Mouse (Mus musculus): ENCODE measurements at regions not wholly inside any gene's neighbourhood (a gene's known extent, or its start where the extent isn't known, plus 50 kb on each side); places are given as distances from the start of the nearest gene placed in this dataset.

DNA sequence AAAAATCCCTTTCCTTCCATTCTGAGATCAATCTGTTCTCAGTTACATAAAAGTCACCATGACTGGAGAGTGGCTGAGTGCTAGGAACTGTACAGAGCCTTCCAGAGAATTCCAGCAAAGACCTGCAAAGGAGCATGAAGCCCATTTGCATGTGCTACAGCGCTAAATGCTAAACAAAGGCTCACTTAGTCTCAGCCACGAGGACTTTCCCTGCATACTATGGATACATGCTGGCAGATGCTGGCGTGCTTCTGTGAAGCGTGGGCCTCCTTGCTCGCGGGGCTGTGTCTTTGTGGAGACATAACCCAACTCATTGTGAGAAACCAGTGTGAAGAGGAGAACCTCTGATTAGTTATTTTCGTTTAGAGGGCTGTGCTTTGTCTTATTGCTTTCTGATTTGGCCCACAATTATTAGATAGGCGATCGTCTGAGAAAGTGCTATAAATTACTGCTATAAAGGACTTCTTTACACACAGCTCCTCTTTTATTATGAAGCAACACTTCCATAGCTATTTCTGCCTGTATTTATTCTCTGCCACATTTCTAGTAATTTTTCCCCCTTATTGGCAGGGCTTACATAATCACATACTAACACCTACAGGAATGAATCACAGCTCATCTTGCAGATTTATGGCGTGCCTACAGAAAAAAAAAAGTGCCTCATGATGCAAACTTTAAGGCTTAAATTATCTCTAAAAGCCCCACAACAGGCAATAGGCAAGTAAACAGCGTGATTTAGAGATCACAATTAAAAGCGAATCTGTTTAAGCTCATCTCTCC is 58.9 kb upstream of the Mtpn start:
- Histone ChIP-seq H3K4me1 (replicated peaks) (no peaks in the 10 kb centered on the region), H3K27ac (no peak overlapping the region), H3K27me3 (ENCODE audit: insufficient read depth, poor library complexity, severe bottlenecking) (no peaks in the 10 kb centered on the region), H3K9me3 (no peaks in the 10 kb centered on the region), H3K4me3 (no peak overlapping the region), H3K36me3 (no peaks in the 10 kb centered on the region)
- no peak for DNase-seq (ENCODE audit: low spot score)
- WGBS, result 81% methylated on average over 12 of the region's 12 CpGs

GRCm38 (mm10) chr6:35595012-35595411 is 55.3 kb upstream of the Mtpn start:
- H3K4me1 ChIP-seq (replicated peaks), result no peaks in the 10 kb centered on the region
- H3K27ac ChIP-seq, result no peak overlapping the region
- no peak for DNase-seq (ENCODE audit: low spot score)
- no peaks in the 10 kb centered on the region for H3K36me3 ChIP-seq
- no peak overlapping the region for H3K4me3 ChIP-seq
- H3K27me3 ChIP-seq (ENCODE audit: insufficient read depth, poor library complexity, severe bottlenecking), result no peaks in the 10 kb centered on the region
- no peaks in the 10 kb centered on the region for H3K9me3 ChIP-seq
- 91% methylated on average over 2 of the region's 2 CpGs for WGBS

GRCm38 (mm10) chr6:35592234-35592633 is 52.5 kb upstream of the Mtpn start:
- 90% methylated on average over 3 of the region's 3 CpGs for WGBS

More at GRCm38 (mm10) chr6:35592234-35592633, 52.5 kb upstream of the Mtpn start:
- H3K4me3 ChIP-seq, result no peak overlapping the region
- no peaks in the 10 kb centered on the region for H3K36me3 ChIP-seq
- DNase-seq (ENCODE audit: low spot score), result no peak
- H3K9me3 ChIP-seq, result no peaks in the 10 kb centered on the region
- no peaks in the 10 kb centered on the region for H3K27me3 ChIP-seq (ENCODE audit: insufficient read depth, poor library complexity, severe bottlenecking)
- no peak overlapping the region for H3K27ac ChIP-seq
- H3K4me1 ChIP-seq (replicated peaks), result no peaks in the 10 kb centered on the region
